Mouse (Mus musculus) left cerebral cortex, adult 9 months (tissue): ENCODE data around the gene Brk1.
A peak's percentile ranks its signal among the peaks of the same experiment; 100 is the strongest.

Experiments used
- DNase-seq, 2 experiments: peaks; one replicate each; pipeline ENCODE4 v3.0.0; 2022; ENCODE audit warnings: low spot score in 2 of 2

Gene Brk1

GRCm38 (mm10) chr6:113660492-113661352 is 56.1 kb downstream of the Brk1 start:
- DNase-seq: no peak

DNA sequence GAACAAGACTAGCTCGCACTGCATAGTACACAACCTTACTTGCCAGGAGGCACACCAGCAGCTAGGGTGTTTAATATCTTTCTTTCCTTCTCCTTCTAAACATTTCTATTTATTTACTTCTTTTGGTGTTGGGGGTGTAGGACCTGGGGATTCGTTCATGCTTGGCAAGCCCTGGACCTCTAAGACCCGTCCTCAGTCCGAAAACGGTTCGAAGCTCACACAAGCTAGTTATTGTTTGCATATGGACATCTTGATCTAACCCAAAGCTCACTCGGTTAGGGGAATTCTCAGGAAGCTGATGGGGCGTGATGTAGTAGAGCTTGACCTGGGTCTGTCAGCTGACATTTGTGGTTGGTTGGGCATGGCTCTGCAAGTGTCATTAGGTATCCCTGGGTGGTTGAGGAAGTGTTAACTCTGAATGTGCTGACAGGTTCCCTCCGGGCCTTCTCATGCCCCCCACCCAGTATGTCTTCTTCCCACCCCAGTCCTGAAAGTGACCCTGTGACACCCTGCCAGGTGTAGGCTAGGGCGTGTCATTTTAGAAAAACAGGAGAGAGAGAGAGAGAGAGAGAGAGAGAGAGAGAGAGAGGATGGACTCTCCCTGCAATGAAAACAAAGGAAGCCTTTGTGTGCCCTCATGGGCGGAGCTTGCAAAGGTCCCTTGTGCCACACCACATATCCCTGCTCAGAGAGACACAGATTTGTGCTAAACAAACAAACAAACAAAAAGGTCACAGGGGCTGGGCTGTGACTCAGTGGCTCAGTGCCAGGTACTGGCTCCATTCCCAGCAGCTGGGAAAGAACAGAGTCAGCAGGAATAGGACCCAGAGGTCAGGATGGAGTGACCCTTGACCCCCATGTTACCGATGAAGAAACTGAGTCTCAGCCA is 57.0 kb downstream of the Brk1 start:
- DNase-seq: peak in 1 of 2 experiments; percentile 55

- no peak for DNase-seq
Measured at GRCm38 (mm10) chr6:113662964-113663700, 58.6 kb downstream of the Brk1 start.

DNA sequence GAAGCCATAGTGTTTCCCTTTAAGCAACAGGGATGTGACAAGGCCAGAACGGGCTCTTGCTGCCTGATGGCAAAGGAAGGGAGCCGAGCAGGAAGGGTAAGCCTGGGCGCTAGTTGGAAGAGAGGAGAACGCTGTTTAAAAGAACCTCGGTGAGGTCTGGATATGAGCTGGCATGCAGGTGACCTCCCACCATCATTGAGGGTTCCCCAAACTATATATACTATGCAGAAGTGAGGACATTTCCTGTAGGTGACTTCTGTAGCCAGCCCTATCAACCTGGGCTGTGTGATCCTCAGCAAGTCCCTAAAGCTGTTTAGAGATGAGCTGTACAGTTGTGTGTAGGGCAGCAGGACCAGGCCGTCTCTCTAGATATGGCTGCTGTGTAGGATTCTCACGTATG is 59.7 kb downstream of the Brk1 start:
- DNase-seq: no peak
